Mouse (Mus musculus): ENCODE measurements around the gene Tspan10.
"Not testable (repeated sequence)": the region's sequence is repeated elsewhere in the genome, so short reads cannot be mapped to it uniquely, and the experiment has no call there.

Gene Tspan10

GRCm38 (mm10) chr11:120442344-120442743 is at the start of gene Tspan10:
TSS of gene Tspan10 (plus strand) at chr11:120442644.
- DNase-seq: no peak

- DNase-seq: no peak
Measured at GRCm38 (mm10) chr11:120395661-120396060, 46.8 kb upstream of the Tspan10 start.

- no peak for DNase-seq
Measured at GRCm38 (mm10) chr11:120397602-120398001, 44.8 kb upstream of the Tspan10 start.

GRCm38 (mm10) chr11:120399319-120399718 is 43.1 kb upstream of the Tspan10 start:
- DNase-seq: no peak

GRCm38 (mm10) chr11:120404814-120405213 is 37.6 kb upstream of the Tspan10 start:
- no peak for DNase-seq

GRCm38 (mm10) chr11:120405867-120406266 is 36.6 kb upstream of the Tspan10 start:
- no peak for DNase-seq

- no peak for DNase-seq
Measured at GRCm38 (mm10) chr11:120406445-120406844, 36.0 kb upstream of the Tspan10 start.

GRCm38 (mm10) chr11:120413621-120414020 is 28.8 kb upstream of the Tspan10 start:
- not testable (repeated sequence) for DNase-seq

- DNase-seq: no peak
Measured at GRCm38 (mm10) chr11:120417852-120418251, 24.6 kb upstream of the Tspan10 start.

- DNase-seq: no peak
Measured at GRCm38 (mm10) chr11:120418592-120418991, 23.9 kb upstream of the Tspan10 start.

GRCm38 (mm10) chr11:120422651-120423568 is 19.5 kb upstream of the Tspan10 start:
- DNase-seq: no peak

GRCm38 (mm10) chr11:120423569-120424295 is 18.7 kb upstream of the Tspan10 start:
- peak; percentile 42 to 48 for DNase-seq

- DNase-seq: no peak
Measured at GRCm38 (mm10) chr11:120426727-120427126, 15.7 kb upstream of the Tspan10 start.

GRCm38 (mm10) chr11:120437152-120437856 is 5.1 kb upstream of the Tspan10 start, which contains the start of gene Nploc4:
TSS of gene Nploc4 (minus strand) at chr11:120437708.
- DNase-seq: peak; percentile 89 to 91

- no peak for DNase-seq
Measured at GRCm38 (mm10) chr11:120437857-120438385, 4.5 kb upstream of the Tspan10 start.

- DNase-seq: no peak
Measured at GRCm38 (mm10) chr11:120442765-120443280, 379 bp downstream of the Tspan10 start.

GRCm38 (mm10) chr11:120444106-120444505 is 1.7 kb downstream of the Tspan10 start:
- DNase-seq: no peak

- no peak for DNase-seq
Measured at GRCm38 (mm10) chr11:120445475-120445874, 3.0 kb downstream of the Tspan10 start.

GRCm38 (mm10) chr11:120447179-120447578 is 4.7 kb downstream of the Tspan10 start:
- DNase-seq: no peak

GRCm38 (mm10) chr11:120452246-120452645 is 9.8 kb downstream of the Tspan10 start:
- no peak for DNase-seq

- DNase-seq: no peak
Measured at GRCm38 (mm10) chr11:120453306-120453705, 10.9 kb downstream of the Tspan10 start, which contains the start of gene Pde6g. TSS of gene Pde6g (minus strand) at chr11:120453500.

GRCm38 (mm10) chr11:120454965-120455364 is 12.5 kb downstream of the Tspan10 start:
- no peak for DNase-seq
